Mouse (Mus musculus) lung, embryonic 16.5 days (tissue): Measurements from ENCODE around the gene Smtnl1. TPM values are rescaled to one million over a fixed set of nuclear protein-coding genes. Genes with fewer than 3 reads are reported as not detected.

Experiments
- ATAC-seq: fragments of 200-750 bp; cut with Nextera tagmentation; 2 replicates; pipeline ENCODE4 v1.8.0; 2017; ENCODE audit warnings: low read depth, mild to moderate bottlenecking, moderate library complexity
- H3K27ac ChIP-seq: fragments of 300-500 bp; sonication (generic); 2 replicates; pipeline ENCODE4 v1.5.1; 2014; ENCODE audit warnings: mild to moderate bottlenecking, control low read depth, low read length
- H3K27me3 ChIP-seq: fragments of 300-500 bp; sonication (generic); 2 replicates; pipeline ENCODE4 v1.6.1; 2014; ENCODE audit warnings: low read depth, low read length, mixed read lengths; ENCODE audit not compliant: control insufficient read depth, insufficient read depth
- H3K36me3 ChIP-seq: fragments of 300-500 bp; sonication (generic); 2 replicates; pipeline ENCODE4 v1.6.1; 2014; ENCODE audit warnings: low read length; ENCODE audit not compliant: control insufficient read depth, insufficient read depth
- H3K4me1 ChIP-seq: fragments of 300-500 bp; sonication (generic); replicated peaks from 2 replicates; pipeline ENCODE4 v1.6.1; 2014; ENCODE audit warnings: low read length, mixed read lengths; ENCODE audit not compliant: control insufficient read depth, insufficient read depth
- H3K4me2 ChIP-seq: fragments of 300-500 bp; sonication (generic); 2 replicates; pipeline ENCODE4 v1.6.1; 2014; ENCODE audit warnings: low read depth, low read length, control low read depth
- H3K4me3 ChIP-seq: fragments of 300-500 bp; sonication (generic); 2 replicates; pipeline ENCODE4 v1.5.1; 2014; ENCODE audit warnings: mild to moderate bottlenecking, low read length, control low read depth
- H3K9ac ChIP-seq: fragments of 300-500 bp; sonication (generic); 2 replicates; pipeline ENCODE4 v1.6.1; 2014; ENCODE audit warnings: low read length, control low read depth
- H3K9me3 ChIP-seq: fragments of 300-500 bp; sonication (generic); 2 replicates; pipeline ENCODE4 v1.6.1; 2016; ENCODE audit warnings: low read length; ENCODE audit not compliant: control insufficient read depth
- WGBS: fragments of 180-500 bp; shearing (Covaris S2); extraction: QIAGEN DNeasy Blood & Tissue Kit; methylation state at CpG from one replicate; pipeline ENCODE4 v1.1.7; 2014; 5-methylcytosine and 5-hydroxymethylcytosine counted together
- polyA plus RNA-seq: library from polyadenylated mRNA; unstranded; fragments of >200 nt; fragmentation: Nextera tagmentation; extraction: Ambion mirVana; gene quantifications from 2 replicates; pipeline ENCODE4 v1.2.1, GENCODE M21; 2015

Smtnl1 gene
- polyA plus RNA-seq, 1 experiment from 2014 or later: 0.77 TPM

DNA sequence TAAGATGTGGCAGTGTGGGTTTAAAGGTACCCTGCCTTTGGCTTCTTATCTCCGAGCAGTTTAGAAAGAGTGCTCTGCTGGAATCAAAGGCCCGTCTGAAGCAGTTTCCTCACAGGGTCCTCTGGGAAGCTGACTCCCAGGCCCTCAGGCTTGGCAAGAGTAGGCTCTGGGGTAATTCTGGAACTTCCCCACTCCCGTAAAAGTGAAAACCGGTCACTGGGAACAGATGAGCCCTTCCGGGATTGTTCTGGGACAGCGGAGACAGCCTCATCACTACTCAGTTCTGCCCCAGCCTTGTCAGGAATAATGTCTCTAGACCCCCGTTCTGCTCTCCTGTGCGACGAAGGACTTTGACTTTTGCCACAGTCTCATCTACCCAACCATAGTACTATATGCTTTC is 32.0 kb downstream of the Smtnl1 start:
- H3K4me3 ChIP-seq: no peak overlapping the region
- H3K27me3 ChIP-seq: no peaks in the 10 kb centered on the region
- ATAC-seq: no peak
- H3K9ac ChIP-seq: no peak overlapping the region
- H3K9me3 ChIP-seq: no peaks in the 10 kb centered on the region
- no peak overlapping the region for H3K27ac ChIP-seq
- no peaks in the 10 kb centered on the region for H3K4me1 ChIP-seq
- WGBS: 46% methylated on average over 9 of the region's 9 CpGs
- H3K36me3 ChIP-seq: no peaks in the 10 kb centered on the region
- no peak overlapping the region for H3K4me2 ChIP-seq

DNA sequence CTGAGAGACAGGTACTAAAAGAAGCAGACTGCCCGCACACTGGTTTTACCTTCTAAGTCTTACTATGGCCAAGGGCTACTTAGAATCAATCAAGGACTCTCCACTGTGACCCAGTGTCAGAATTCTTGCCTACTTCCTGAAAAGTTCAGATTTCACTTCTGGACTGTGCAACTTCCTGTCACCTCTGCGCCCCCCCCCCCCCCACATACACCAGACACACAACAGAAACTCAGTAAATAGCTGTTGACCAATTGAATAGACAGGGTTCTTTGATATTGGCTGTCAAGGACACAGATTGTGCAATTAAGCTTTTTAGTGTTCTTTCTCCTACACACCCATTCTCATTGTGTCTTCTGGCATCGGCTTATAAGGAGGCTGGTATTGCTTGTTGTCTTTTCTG is 34.1 kb downstream of the Smtnl1 start:
- Histone ChIP-seq H3K36me3 (no peaks in the 10 kb centered on the region), H3K27me3 (no peaks in the 10 kb centered on the region), H3K4me3 (no peak overlapping the region), H3K4me2 (no peak overlapping the region), H3K9me3 (no peaks in the 10 kb centered on the region), H3K27ac (no peak overlapping the region), H3K4me1 (no peaks in the 10 kb centered on the region), H3K9ac (no peak overlapping the region)
- no peak for ATAC-seq
- 73% methylated on average over 3 of the region's 3 CpGs for WGBS

DNA sequence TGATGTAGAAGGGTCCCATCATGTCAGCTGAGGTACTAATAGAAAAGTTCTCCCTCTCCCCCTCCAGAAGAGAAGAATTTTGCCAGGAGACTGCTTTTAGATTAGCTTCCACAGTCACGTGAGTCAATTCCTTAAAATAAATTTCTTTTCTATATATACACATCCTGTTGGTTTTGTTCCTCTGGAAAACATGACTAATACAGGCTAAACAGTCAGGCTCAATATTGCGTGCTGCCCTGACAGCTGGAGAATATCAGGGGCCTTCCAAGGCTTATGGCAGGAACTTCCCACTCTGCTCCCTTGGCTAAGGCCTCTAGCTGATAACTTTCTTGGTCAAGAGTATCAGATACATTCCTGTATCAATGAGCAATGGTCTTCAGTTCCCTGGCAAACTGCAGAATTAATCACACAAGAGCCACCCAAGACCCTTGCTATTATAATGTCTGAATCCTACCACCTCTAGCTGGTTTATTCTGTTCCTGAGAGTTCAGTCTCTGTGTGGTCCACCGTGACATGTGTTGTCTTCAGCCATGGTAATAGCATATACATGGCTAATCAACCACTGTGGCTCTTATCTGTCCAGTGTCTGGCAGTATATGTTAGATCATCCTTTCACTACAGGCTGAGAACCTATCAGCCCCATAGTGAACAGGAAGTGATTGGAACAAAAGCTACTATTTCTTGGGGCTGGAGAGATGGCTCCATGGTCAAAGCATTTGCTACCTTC is 38.4 kb downstream of the Smtnl1 start:
- Histone ChIP-seq H3K27ac (peak overlapping the region; percentile 45; the same call in 1 of the 2 replicates), H3K4me2 (no peak overlapping the region), H3K4me1 (no peaks in the 10 kb centered on the region), H3K9me3 (no peaks in the 10 kb centered on the region), H3K36me3 (no peaks in the 10 kb centered on the region), H3K4me3 (no peak overlapping the region), H3K9ac (no peak overlapping the region), H3K27me3 (no peaks in the 10 kb centered on the region)
- WGBS: 46% methylated on average over 3 of the region's 3 CpGs
- ATAC-seq: peak; percentile 92

DNA sequence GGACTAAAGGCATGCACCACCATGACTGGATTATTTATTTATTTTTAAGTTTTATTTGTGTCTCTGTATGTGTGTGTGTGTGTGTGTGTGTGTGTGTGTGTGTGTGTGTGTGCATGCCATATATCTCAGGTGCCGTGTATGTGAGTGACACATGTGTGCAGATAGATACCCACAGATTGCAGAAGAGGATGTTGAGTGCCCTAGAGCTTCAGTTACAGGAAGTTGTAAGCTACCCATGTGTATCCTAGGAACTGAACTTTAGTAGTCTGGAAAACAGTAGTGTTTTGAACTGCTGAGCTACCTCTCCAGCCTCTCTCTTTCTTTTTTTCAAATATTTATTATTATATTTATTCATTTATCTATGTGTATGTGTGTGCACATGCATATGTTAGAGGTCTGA is 39.1 kb downstream of the Smtnl1 start:
- no peak; the same call in 1 of the 2 replicates for ATAC-seq
- Histone ChIP-seq H3K27ac (peak overlapping the region; percentile 45; the same call in 1 of the 2 replicates), H3K9ac (no peak overlapping the region), H3K4me2 (no peak overlapping the region), H3K4me1 (no peaks in the 10 kb centered on the region), H3K27me3 (no peaks in the 10 kb centered on the region), H3K9me3 (no peaks in the 10 kb centered on the region), H3K4me3 (no peak overlapping the region), H3K36me3 (no peaks in the 10 kb centered on the region)
- WGBS: 72% methylated on average over 1 of the region's 1 CpGs

DNA sequence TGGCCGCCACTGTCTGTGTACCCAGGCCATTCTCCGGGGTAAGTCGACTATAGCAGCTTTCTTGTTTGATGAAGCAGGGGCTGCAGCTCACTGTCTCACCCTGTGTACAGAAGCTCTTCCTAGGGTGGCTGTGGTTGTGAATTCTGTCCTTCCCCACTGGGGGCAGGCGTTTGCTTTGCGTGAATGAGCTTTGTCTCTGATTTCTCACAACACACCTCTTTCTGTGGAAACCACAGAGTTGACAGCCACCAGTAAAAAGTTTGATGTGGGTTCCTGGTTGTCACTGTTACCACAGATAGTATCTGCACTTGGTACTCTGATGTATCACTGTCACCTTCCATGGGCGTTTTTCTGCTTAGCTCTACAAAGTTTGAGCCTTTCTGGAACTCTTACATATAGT is 43.2 kb downstream of the Smtnl1 start:
- no peaks in the 10 kb centered on the region for H3K27me3 ChIP-seq
- no peaks in the 10 kb centered on the region for H3K9me3 ChIP-seq
- H3K4me2 ChIP-seq: no peak overlapping the region
- 41% methylated on average over 6 of the region's 6 CpGs for WGBS
- ATAC-seq: no peak
- no peak overlapping the region for H3K9ac ChIP-seq
- peaks cover 5% of the 10 kb centered on the region; the same call in 1 of the 2 replicates for H3K4me1 ChIP-seq
- no peaks in the 10 kb centered on the region for H3K36me3 ChIP-seq
- H3K27ac ChIP-seq: no peak overlapping the region
- H3K4me3 ChIP-seq: no peak overlapping the region

DNA sequence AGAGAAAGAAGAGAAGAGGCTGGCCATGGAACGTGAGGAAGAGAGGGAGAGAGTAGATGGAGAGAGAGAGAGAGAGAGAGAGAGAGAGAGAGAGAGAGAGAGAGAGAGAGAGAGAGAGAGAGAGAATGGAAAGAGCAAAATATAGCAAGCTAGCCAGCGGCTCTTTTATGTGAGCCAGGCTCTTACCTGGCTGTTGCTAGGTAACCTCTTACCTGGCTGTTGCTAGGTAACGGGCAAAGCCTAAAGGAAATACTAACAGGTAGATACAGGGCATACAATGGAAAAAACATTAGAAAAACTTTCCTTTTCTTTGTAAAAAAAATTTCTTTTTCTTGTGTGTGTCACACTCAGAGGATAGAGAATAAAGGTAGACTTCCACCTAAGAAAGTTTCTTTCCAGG is 44.7 kb downstream of the Smtnl1 start:
- Histone ChIP-seq H3K9me3 (no peaks in the 10 kb centered on the region), H3K36me3 (no peaks in the 10 kb centered on the region), H3K4me1 (peaks cover 5% of the 10 kb centered on the region; the same call in 1 of the 2 replicates), H3K27me3 (no peaks in the 10 kb centered on the region), H3K4me3 (no peak overlapping the region), H3K4me2 (no peak overlapping the region), H3K9ac (no peak overlapping the region), H3K27ac (no peak overlapping the region)
- 42% methylated on average over 3 of the region's 3 CpGs for WGBS
- no peak for ATAC-seq

DNA sequence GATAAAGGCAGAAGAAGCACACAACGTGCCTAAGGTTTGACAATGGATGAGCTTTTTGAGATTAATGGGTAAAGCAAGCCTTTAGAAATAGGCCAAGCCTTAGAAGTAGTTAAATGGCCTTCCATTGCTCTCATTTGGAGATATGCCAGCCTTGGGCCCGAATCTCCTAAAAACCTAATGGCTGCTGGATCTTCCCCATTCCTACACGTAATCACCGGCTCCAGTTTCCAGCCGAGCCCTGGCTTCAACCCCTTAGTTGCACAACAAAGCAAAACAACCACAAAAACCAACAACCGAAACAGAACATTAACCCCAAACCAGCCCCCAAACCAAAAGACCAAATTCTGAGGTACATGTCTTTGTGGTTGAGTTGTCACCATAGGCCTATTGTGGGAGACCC is 46.8 kb downstream of the Smtnl1 start:
- Histone ChIP-seq H3K9me3 (no peaks in the 10 kb centered on the region), H3K9ac (no peak overlapping the region), H3K4me1 (peaks cover 5% of the 10 kb centered on the region; the same call in 1 of the 2 replicates), H3K4me2 (peak overlapping the region; percentile 46; the same call in 1 of the 2 replicates), H3K4me3 (no peak overlapping the region), H3K27me3 (no peaks in the 10 kb centered on the region), H3K36me3 (no peaks in the 10 kb centered on the region), H3K27ac (peak overlapping the region; percentile 76)
- WGBS: 59% methylated on average over 6 of the region's 6 CpGs
- ATAC-seq: no peak

DNA sequence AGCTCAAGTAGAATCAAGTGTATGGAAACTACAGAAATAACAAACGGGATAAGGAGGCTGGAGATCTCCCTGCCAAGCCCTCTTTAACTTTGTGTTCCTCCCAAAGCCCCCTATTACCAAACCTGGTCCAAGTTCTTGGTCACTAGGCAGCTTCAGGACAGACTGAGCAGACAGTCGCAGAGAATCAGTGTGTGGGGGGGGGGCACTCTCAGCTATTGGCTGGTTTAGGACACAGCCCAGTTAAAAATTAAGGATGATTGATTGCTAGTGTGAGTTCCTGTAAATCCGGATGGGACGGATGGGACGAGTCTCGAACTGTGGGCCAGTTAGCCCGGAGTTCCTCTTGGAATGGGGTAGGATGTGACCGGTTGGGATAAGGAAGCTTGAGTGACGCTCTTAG is 47.2 kb downstream of the Smtnl1 start, which contains the start of gene Serping1:
Gene Serping1 (minus strand): TSS at position 204 of the 400 bp plus-strand sequence.
- no peaks in the 10 kb centered on the region for H3K9me3 ChIP-seq
- H3K4me3 ChIP-seq: peak within 1 kb of the TSS; percentile 47
- 40% methylated on average over 9 of the region's 9 CpGs for WGBS
- H3K27me3 ChIP-seq: no peaks in the 10 kb centered on the region
- H3K9ac ChIP-seq: peak within 1 kb of the TSS; percentile 59
- peak within 1 kb of the TSS; percentile 76 for H3K27ac ChIP-seq
- peak within 1 kb of the TSS; percentile 46 for H3K4me2 ChIP-seq
- no peaks in the 10 kb centered on the region for H3K36me3 ChIP-seq
- peak; percentile 62 for ATAC-seq
- peaks cover 5% of the 10 kb centered on the region; the same call in 1 of the 2 replicates for H3K4me1 ChIP-seq

DNA sequence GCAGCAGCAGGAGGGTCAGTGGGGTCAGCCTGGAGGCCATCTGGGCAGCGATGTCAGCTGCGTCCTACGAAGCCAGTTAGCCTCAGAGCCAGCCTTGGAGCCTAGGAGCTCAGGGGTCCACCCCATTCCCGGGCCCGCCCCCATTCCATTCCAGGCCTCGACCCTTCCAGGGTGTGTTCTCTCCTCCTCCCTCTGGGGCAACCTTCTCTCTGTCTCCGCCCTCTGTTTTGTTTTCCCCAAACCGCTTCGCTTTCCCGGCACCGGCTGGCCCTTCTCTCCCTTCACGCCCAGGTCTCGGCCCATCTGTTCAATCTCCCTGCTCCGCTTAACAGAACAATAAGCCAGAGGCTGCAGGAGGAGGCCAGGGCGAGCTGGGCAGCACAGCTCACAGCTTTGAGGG is 47.7 kb downstream of the Smtnl1 start:
- H3K27me3 ChIP-seq: no peaks in the 10 kb centered on the region
- peak overlapping the region; percentile 46 for H3K4me2 ChIP-seq
- no peaks in the 10 kb centered on the region for H3K9me3 ChIP-seq
- H3K36me3 ChIP-seq: 0 out of 2 replicates have a peak, but pooled peaks cover 2% of the 10 kb centered on the region
- H3K9ac ChIP-seq: peak overlapping the region; percentile 59
- peak; percentile 97 for ATAC-seq
- peak overlapping the region; percentile 47 for H3K4me3 ChIP-seq
- H3K4me1 ChIP-seq: peaks cover 5% of the 10 kb centered on the region; the same call in 1 of the 2 replicates
- H3K27ac ChIP-seq: peak overlapping the region; percentile 53
- WGBS: 4% methylated on average over 15 of the region's 15 CpGs
